Mouse (Mus musculus): ENCODE results near the gene Cmtm7. TPM values are rescaled to one million over a fixed set of nuclear protein-coding genes. Genes with fewer than 3 reads are reported as not detected.

Cmtm7 gene
- total RNA-seq, 2 experiments from 2014 or later = 13.1 TPM

- DNase-seq = no peak
These were observed 14.9 kb upstream of the Cmtm7 start for GRCm38 (mm10) chr9:114796473-114797050.

- no peak for DNase-seq
These were observed 12.8 kb upstream of the Cmtm7 start for GRCm38 (mm10) chr9:114794491-114794890.

GRCm38 (mm10) chr9:114793764-114794295 is 12.2 kb upstream of the Cmtm7 start:
- no peak for DNase-seq

- no peak for DNase-seq
These were observed 8.3 kb upstream of the Cmtm7 start for GRCm38 (mm10) chr9:114789989-114790388.

GRCm38 (mm10) chr9:114789557-114789956 is 7.9 kb upstream of the Cmtm7 start:
- DNase-seq = no peak

GRCm38 (mm10) chr9:114788697-114789096 is 7.0 kb upstream of the Cmtm7 start:
- no peak for DNase-seq

GRCm38 (mm10) chr9:114787716-114788115 is 6.1 kb upstream of the Cmtm7 start:
- DNase-seq = no peak

- DNase-seq = no peak
These were observed 5.5 kb upstream of the Cmtm7 start for GRCm38 (mm10) chr9:114787134-114787533.

GRCm38 (mm10) chr9:114785432-114786125 is 3.9 kb upstream of the Cmtm7 start:
- DNase-seq = no peak

- peak; percentile 72 to 84 for DNase-seq
These were observed 720 bp downstream of the Cmtm7 start for GRCm38 (mm10) chr9:114780746-114781525.

- DNase-seq = peak; percentile 42 to 46
These were observed 1.5 kb downstream of the Cmtm7 start for GRCm38 (mm10) chr9:114779984-114780745.

GRCm38 (mm10) chr9:114778877-114779276 is 2.8 kb downstream of the Cmtm7 start:
- no peak for DNase-seq

GRCm38 (mm10) chr9:114778047-114778390 is 3.6 kb downstream of the Cmtm7 start:
- DNase-seq = no peak

GRCm38 (mm10) chr9:114777178-114778046 is 4.2 kb downstream of the Cmtm7 start:
- DNase-seq = no peak

GRCm38 (mm10) chr9:114776361-114776760 is 5.3 kb downstream of the Cmtm7 start:
- DNase-seq = no peak

- DNase-seq = peak; percentile 57 to 79
These were observed 6.4 kb downstream of the Cmtm7 start for GRCm38 (mm10) chr9:114775272-114775671.

GRCm38 (mm10) chr9:114774629-114775028 is 7.0 kb downstream of the Cmtm7 start:
- no peak for DNase-seq

GRCm38 (mm10) chr9:114771565-114771964 is 10.1 kb downstream of the Cmtm7 start:
- no peak for DNase-seq

GRCm38 (mm10) chr9:114770224-114770623 is 11.4 kb downstream of the Cmtm7 start:
- DNase-seq = peak in 1 of 2 experiments; percentile 33

GRCm38 (mm10) chr9:114768066-114768465 is 13.6 kb downstream of the Cmtm7 start:
- DNase-seq = no peak

GRCm38 (mm10) chr9:114767507-114767906 is 14.1 kb downstream of the Cmtm7 start:
- DNase-seq = no peak

All from heart, adult 18-20 months (tissue).